Mouse (Mus musculus): ENCODE results near the gene Trnp1. TPM values are rescaled to one million over a fixed set of nuclear protein-coding genes. Genes with fewer than 3 reads are reported as not detected.

Trnp1 gene
- polyA plus RNA-seq, 1 experiment from 2014 or later, result 2.0 TPM

GRCm38 (mm10) chr4:133448708-133449388, 49.5 kb downstream of the Trnp1 start:
- Histone ChIP-seq H3K4me3 (ENCODE audit: low read depth, low read length) (no peak overlapping the region), H3K9ac (replicated peaks; ENCODE audit: low read length) (no peak overlapping the region), H3K4me1 (ENCODE audit: control insufficient read depth, insufficient read depth, low read length) (peaks cover 2% of the 10 kb centered on the region; the same call in 1 of the 2 replicates), H3K27ac (replicated peaks; ENCODE audit: low read depth, low read length) (no peak overlapping the region), H3K4me2 (ENCODE audit: low read depth, low read length) (no peak overlapping the region), H3K9me3 (replicated peaks; ENCODE audit: control insufficient read depth, low read length) (no peaks in the 10 kb centered on the region), H3K36me3 (replicated peaks; ENCODE audit: control insufficient read depth, insufficient read depth, low read depth, low read length) (no peaks in the 10 kb centered on the region), H3K27me3 (ENCODE audit: control insufficient read depth, insufficient read depth, low read length) (no peaks in the 10 kb centered on the region)
- ATAC-seq (replicated peaks; ENCODE audit: insufficient number of reproducible peaks, low FRiP score, low TSS enrichment, low read depth) (no peak), DNase-seq (ENCODE audit: low spot score) (no peak)
- 74% methylated on average over 8 of the region's 8 CpGs for WGBS

- DNase-seq (ENCODE audit: low spot score), result no peak
- H3K4me3 ChIP-seq (ENCODE audit: low read depth, low read length), result no peak overlapping the region
- no peak overlapping the region for H3K4me2 ChIP-seq (ENCODE audit: low read depth, low read length)
- no peak overlapping the region for H3K27ac ChIP-seq (replicated peaks; ENCODE audit: low read depth, low read length)
- no peak overlapping the region; the same call in 1 of the 2 replicates for H3K9ac ChIP-seq (replicated peaks; ENCODE audit: low read length)
- H3K36me3 ChIP-seq (replicated peaks; ENCODE audit: control insufficient read depth, insufficient read depth, low read depth, low read length), result no peaks in the 10 kb centered on the region
- H3K4me1 ChIP-seq (ENCODE audit: control insufficient read depth, insufficient read depth, low read length), result peaks cover 2% of the 10 kb centered on the region; the same call in 1 of the 2 replicates
- H3K27me3 ChIP-seq (ENCODE audit: control insufficient read depth, insufficient read depth, low read length), result no peaks in the 10 kb centered on the region
- no peak for ATAC-seq (replicated peaks; ENCODE audit: insufficient number of reproducible peaks, low FRiP score, low TSS enrichment, low read depth)
- WGBS, result 75% methylated on average over 11 of the region's 11 CpGs
- no peaks in the 10 kb centered on the region for H3K9me3 ChIP-seq (replicated peaks; ENCODE audit: control insufficient read depth, low read length)
Measured at GRCm38 (mm10) chr4:133447967-133448366, 50.4 kb downstream of the Trnp1 start.

DNA sequence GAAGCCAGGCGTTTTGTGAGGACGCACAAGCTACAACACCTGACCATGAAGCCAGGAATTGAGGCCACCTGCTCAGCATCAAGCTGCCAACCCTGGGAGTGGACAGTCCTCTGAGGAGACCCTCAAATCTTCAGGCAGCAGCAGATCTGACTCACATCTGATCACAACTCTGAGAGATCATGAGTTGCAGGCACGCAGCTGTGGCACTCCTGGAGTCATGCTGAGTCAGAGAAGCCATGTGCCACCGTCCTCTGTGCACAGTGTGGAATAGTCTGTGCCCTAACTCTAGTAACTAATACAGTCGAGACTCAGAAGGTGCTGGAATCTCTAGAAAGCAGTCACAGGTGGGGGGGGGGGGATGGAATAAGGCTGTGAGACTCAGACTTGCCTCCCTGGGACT, 51.0 kb downstream of the Trnp1 start:
- 64% methylated on average over 5 of the region's 5 CpGs for WGBS
- no peak overlapping the region for H3K9ac ChIP-seq (replicated peaks; ENCODE audit: low read length)
- H3K36me3 ChIP-seq (replicated peaks; ENCODE audit: control insufficient read depth, insufficient read depth, low read depth, low read length), result no peaks in the 10 kb centered on the region
- H3K4me2 ChIP-seq (ENCODE audit: low read depth, low read length), result no peak overlapping the region
- no peaks in the 10 kb centered on the region for H3K9me3 ChIP-seq (replicated peaks; ENCODE audit: control insufficient read depth, low read length)
- ATAC-seq (replicated peaks; ENCODE audit: insufficient number of reproducible peaks, low FRiP score, low TSS enrichment, low read depth), result no peak
- no peak for DNase-seq (ENCODE audit: low spot score)
- no peaks in the 10 kb centered on the region for H3K27me3 ChIP-seq (ENCODE audit: control insufficient read depth, insufficient read depth, low read length)
- peaks cover 2% of the 10 kb centered on the region; the same call in 1 of the 2 replicates for H3K4me1 ChIP-seq (ENCODE audit: control insufficient read depth, insufficient read depth, low read length)
- H3K27ac ChIP-seq (replicated peaks; ENCODE audit: low read depth, low read length), result no peak overlapping the region
- H3K4me3 ChIP-seq (ENCODE audit: low read depth, low read length), result no peak overlapping the region

DNA sequence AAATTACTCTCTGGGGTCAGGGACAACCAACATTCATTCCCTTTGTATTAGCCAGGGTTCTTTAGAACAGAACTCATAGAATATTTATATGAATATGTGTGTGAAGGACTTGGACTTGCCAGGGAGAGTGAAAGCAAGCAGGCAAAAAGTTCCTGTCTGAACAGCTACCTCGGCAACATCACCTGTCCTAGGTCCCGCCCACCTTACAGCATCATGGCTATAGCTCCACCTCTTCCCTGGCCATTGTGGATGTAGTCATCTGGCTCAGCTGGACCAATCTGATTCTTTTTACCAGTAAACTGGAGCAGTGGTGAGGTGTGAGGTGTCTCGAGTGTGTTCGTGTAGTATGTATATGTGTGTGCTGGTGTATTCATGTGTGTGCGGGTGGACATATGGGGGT, 52.6 kb downstream of the Trnp1 start:
- Histone ChIP-seq H3K9me3 (replicated peaks; ENCODE audit: control insufficient read depth, low read length) (no peaks in the 10 kb centered on the region), H3K4me1 (ENCODE audit: control insufficient read depth, insufficient read depth, low read length) (peaks cover 4% of the 10 kb centered on the region; the same call in 1 of the 2 replicates), H3K36me3 (replicated peaks; ENCODE audit: control insufficient read depth, insufficient read depth, low read depth, low read length) (no peaks in the 10 kb centered on the region), H3K27me3 (ENCODE audit: control insufficient read depth, insufficient read depth, low read length) (no peaks in the 10 kb centered on the region), H3K27ac (replicated peaks; ENCODE audit: low read depth, low read length) (no peak overlapping the region), H3K4me3 (ENCODE audit: low read depth, low read length) (no peak overlapping the region), H3K9ac (replicated peaks; ENCODE audit: low read length) (no peak overlapping the region), H3K4me2 (ENCODE audit: low read depth, low read length) (no peak overlapping the region)
- DNase-seq (ENCODE audit: low spot score) (no peak), ATAC-seq (replicated peaks; ENCODE audit: insufficient number of reproducible peaks, low FRiP score, low TSS enrichment, low read depth) (no peak)
- WGBS, result 85% methylated on average over 5 of the region's 5 CpGs

DNA sequence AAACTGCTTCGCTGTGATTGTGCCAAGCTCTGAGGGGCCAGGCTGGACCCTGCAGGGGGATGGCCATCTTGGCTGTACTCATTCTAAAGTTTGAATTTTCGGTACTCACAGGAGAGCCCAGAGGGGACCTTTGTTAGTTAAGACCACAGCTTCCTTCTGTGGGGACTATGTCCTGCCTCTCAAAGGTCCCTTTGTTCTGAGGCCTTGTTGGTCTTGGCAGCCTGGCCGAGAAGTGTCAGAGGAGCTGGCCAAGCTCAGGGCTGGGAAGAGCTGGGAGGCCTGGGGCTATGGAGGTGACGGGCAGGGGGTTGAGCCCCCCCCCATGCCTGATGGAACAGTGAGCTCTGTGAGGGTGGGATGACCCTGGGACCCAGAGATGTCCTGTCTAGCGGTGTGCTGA, 55.3 kb downstream of the Trnp1 start:
- WGBS, result 32% methylated on average over 5 of the region's 5 CpGs
- no peak for ATAC-seq (replicated peaks; ENCODE audit: insufficient number of reproducible peaks, low FRiP score, low TSS enrichment, low read depth)
- Histone ChIP-seq H3K4me2 (ENCODE audit: low read depth, low read length) (no peak overlapping the region), H3K27ac (replicated peaks; ENCODE audit: low read depth, low read length) (no peak overlapping the region), H3K4me1 (ENCODE audit: control insufficient read depth, insufficient read depth, low read length) (peaks cover 12% of the 10 kb centered on the region; the same call in 1 of the 2 replicates), H3K36me3 (replicated peaks; ENCODE audit: control insufficient read depth, insufficient read depth, low read depth, low read length) (no peaks in the 10 kb centered on the region), H3K9ac (replicated peaks; ENCODE audit: low read length) (no peak overlapping the region), H3K4me3 (ENCODE audit: low read depth, low read length) (no peak overlapping the region), H3K27me3 (ENCODE audit: control insufficient read depth, insufficient read depth, low read length) (no peaks in the 10 kb centered on the region), H3K9me3 (replicated peaks; ENCODE audit: control insufficient read depth, low read length) (no peaks in the 10 kb centered on the region)
- no peak for DNase-seq (ENCODE audit: low spot score)

DNA sequence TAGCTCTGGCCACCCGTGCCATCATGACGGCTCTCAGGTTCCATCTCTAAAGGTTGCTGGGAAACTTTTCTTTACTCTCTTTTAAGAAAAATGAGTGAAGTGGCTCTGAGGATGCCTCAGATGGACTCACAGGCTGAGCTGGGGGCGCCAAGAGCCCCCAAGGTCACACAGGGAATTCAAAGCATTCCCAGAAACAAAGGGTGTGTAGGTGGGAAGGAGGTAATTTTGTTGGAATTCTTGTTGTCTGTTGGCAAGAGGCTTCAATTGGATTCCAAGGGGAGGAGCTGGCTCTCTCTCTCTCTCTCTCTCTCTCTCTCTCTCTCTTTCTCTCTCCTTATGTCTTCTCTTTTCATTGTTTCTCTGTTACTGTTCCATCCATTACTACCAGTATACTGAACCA, 56.2 kb downstream of the Trnp1 start:
- H3K27me3 ChIP-seq (ENCODE audit: control insufficient read depth, insufficient read depth, low read length), result no peaks in the 10 kb centered on the region
- H3K4me1 ChIP-seq (ENCODE audit: control insufficient read depth, insufficient read depth, low read length), result peaks cover 12% of the 10 kb centered on the region; the same call in 1 of the 2 replicates
- 30% methylated on average over 3 of the region's 3 CpGs for WGBS
- no peak for ATAC-seq (replicated peaks; ENCODE audit: insufficient number of reproducible peaks, low FRiP score, low TSS enrichment, low read depth)
- H3K9ac ChIP-seq (replicated peaks; ENCODE audit: low read length), result no peak overlapping the region
- no peaks in the 10 kb centered on the region for H3K9me3 ChIP-seq (replicated peaks; ENCODE audit: control insufficient read depth, low read length)
- H3K4me2 ChIP-seq (ENCODE audit: low read depth, low read length), result no peak overlapping the region
- H3K36me3 ChIP-seq (replicated peaks; ENCODE audit: control insufficient read depth, insufficient read depth, low read depth, low read length), result no peaks in the 10 kb centered on the region
- no peak for DNase-seq (ENCODE audit: low spot score)
- no peak overlapping the region for H3K4me3 ChIP-seq (ENCODE audit: low read depth, low read length)
- H3K27ac ChIP-seq (replicated peaks; ENCODE audit: low read depth, low read length), result no peak overlapping the region

Other genes starting within 250 kb of the Trnp1 start
- 1.1 and 1.2 TPM in 2 replicates for gene Sytl1, start 235.4 kb downstream of the Trnp1 start, polyA plus RNA-seq (2014; fragmentation: Nextera tagmentation; extraction: Ambion mirVana)
- 82.0 and 87.9 TPM in 2 replicates for gene Tmem222, start 220.8 kb downstream of the Trnp1 start, polyA plus RNA-seq (2014; fragmentation: Nextera tagmentation; extraction: Ambion mirVana)
- 16.7 and 18.7 TPM in 2 replicates for gene Wdtc1, start 145.1 kb downstream of the Trnp1 start, polyA plus RNA-seq (2014; fragmentation: Nextera tagmentation; extraction: Ambion mirVana)
- gene Slc9a1, start 128.8 kb downstream of the Trnp1 start, polyA plus RNA-seq (2014; fragmentation: Nextera tagmentation; extraction: Ambion mirVana), result 4.7 and 5.6 TPM in 2 replicates
- gene Tent5b, start 18.4 kb downstream of the Trnp1 start, polyA plus RNA-seq (2014; fragmentation: Nextera tagmentation; extraction: Ambion mirVana), result 0.71 and 0.93 TPM in 2 replicates
- gene Kdf1, start 20.4 kb upstream of the Trnp1 start, polyA plus RNA-seq (2014; fragmentation: Nextera tagmentation; extraction: Ambion mirVana), result 7.6 and 8.0 TPM in 2 replicates
- gene Nudc, start 47.4 kb upstream of the Trnp1 start, polyA plus RNA-seq (2014; fragmentation: Nextera tagmentation; extraction: Ambion mirVana), result 308 and 322 TPM in 2 replicates
- gene Nr0b2, start 54.8 kb upstream of the Trnp1 start, polyA plus RNA-seq (2014; fragmentation: Nextera tagmentation; extraction: Ambion mirVana), result not detected in 2 replicates
- gene Gpatch3, start 76.2 kb upstream of the Trnp1 start, polyA plus RNA-seq (2014; fragmentation: Nextera tagmentation; extraction: Ambion mirVana), result 7.3 and 8.6 TPM in 2 replicates
- 23.6 and 26.6 TPM in 2 replicates for gene Gpn2, start 85.8 kb upstream of the Trnp1 start, polyA plus RNA-seq (2014; fragmentation: Nextera tagmentation; extraction: Ambion mirVana)
- 32.4 and 36.4 TPM in 2 replicates for gene Sfn, start 103.6 kb upstream of the Trnp1 start, polyA plus RNA-seq (2014; fragmentation: Nextera tagmentation; extraction: Ambion mirVana)
- gene Zdhhc18, start 151.6 kb upstream of the Trnp1 start, polyA plus RNA-seq (2014; fragmentation: Nextera tagmentation; extraction: Ambion mirVana), result 1.9 and 3.1 TPM in 2 replicates
- gene Pigv, start 174.1 kb upstream of the Trnp1 start, polyA plus RNA-seq (2014; fragmentation: Nextera tagmentation; extraction: Ambion mirVana), result 9.3 and 9.9 TPM in 2 replicates

Data from embryonic facial prominence, embryonic 11.5 days (tissue).